Mouse (Mus musculus): Measurements from ENCODE around the gene Apob. TPM values are rescaled to one million over a fixed set of nuclear protein-coding genes. Genes with fewer than 3 reads are reported as not detected.
"Not testable (repeated sequence)": the region's sequence is repeated elsewhere in the genome, so short reads cannot be mapped to it uniquely, and the experiment has no call there.

The Apob gene
- polyA plus RNA-seq, 1 experiment from 2014 or later, result 0.25 TPM

- Histone ChIP-seq H3K4me1 (ENCODE audit: control insufficient read depth, insufficient read depth, low read length) (peaks cover 2% of the 10 kb centered on the region), H3K4me2 (ENCODE audit: low read depth, severe bottlenecking) (no peak overlapping the region), H3K9ac (ENCODE audit: low read length) (no peak overlapping the region), H3K9me3 (ENCODE audit: control insufficient read depth, low read length) (no peaks in the 10 kb centered on the region), H3K36me3 (ENCODE audit: control insufficient read depth, insufficient read depth, low read length) (no peaks in the 10 kb centered on the region), H3K27me3 (ENCODE audit: control insufficient read depth, insufficient read depth, low read length) (no peaks in the 10 kb centered on the region; the same call in 1 of the 2 replicates), H3K27ac (replicated peaks; ENCODE audit: low read depth, low read length) (no peak overlapping the region), H3K4me3 (ENCODE audit: low read depth, low read length) (no peak overlapping the region)
- ATAC-seq (ENCODE audit: insufficient number of reproducible peaks, low FRiP score, low TSS enrichment, low read depth) (no peak), DNase-seq (ENCODE audit: low spot score) (no peak)
- 89% methylated on average over 7 of the region's 7 CpGs for WGBS
Measured at GRCm38 (mm10) chr12:8029520-8029919, 52.1 kb downstream of the Apob start.

- DNase-seq (ENCODE audit: low spot score) (no peak), ATAC-seq (ENCODE audit: insufficient number of reproducible peaks, low FRiP score, low TSS enrichment, low read depth) (no peak)
- Histone ChIP-seq H3K9ac (ENCODE audit: low read length) (no peak overlapping the region), H3K4me1 (ENCODE audit: control insufficient read depth, insufficient read depth, low read length) (peaks cover 2% of the 10 kb centered on the region), H3K36me3 (ENCODE audit: control insufficient read depth, insufficient read depth, low read length) (no peaks in the 10 kb centered on the region), H3K9me3 (ENCODE audit: control insufficient read depth, low read length) (no peaks in the 10 kb centered on the region), H3K27me3 (ENCODE audit: control insufficient read depth, insufficient read depth, low read length) (no peaks in the 10 kb centered on the region; the same call in 1 of the 2 replicates), H3K4me2 (ENCODE audit: low read depth, severe bottlenecking) (no peak overlapping the region), H3K4me3 (ENCODE audit: low read depth, low read length) (no peak overlapping the region), H3K27ac (replicated peaks; ENCODE audit: low read depth, low read length) (no peak overlapping the region)
- 19% methylated on average over 2 of the region's 2 CpGs for WGBS
Measured at GRCm38 (mm10) chr12:8030057-8030456, 52.6 kb downstream of the Apob start.

- not testable (repeated sequence) for ATAC-seq (ENCODE audit: insufficient number of reproducible peaks, low FRiP score, low TSS enrichment, low read depth); H3K27me3 ChIP-seq (ENCODE audit: control insufficient read depth, insufficient read depth, low read length)
Measured at GRCm38 (mm10) chr12:8031169-8031568, 53.7 kb downstream of the Apob start.

GRCm38 (mm10) chr12:8031595-8032358 lies 54.3 kb downstream of the Apob start:
- ATAC-seq (ENCODE audit: insufficient number of reproducible peaks, low FRiP score, low TSS enrichment, low read depth) (peak; percentile 77), DNase-seq (ENCODE audit: low spot score) (peak; percentile 54)
- H3K9me3 ChIP-seq (ENCODE audit: control insufficient read depth, low read length), result no peaks in the 10 kb centered on the region
- no peaks in the 10 kb centered on the region; the same call in 1 of the 2 replicates for H3K27me3 ChIP-seq (ENCODE audit: control insufficient read depth, insufficient read depth, low read length)
- no peaks in the 10 kb centered on the region for H3K36me3 ChIP-seq (ENCODE audit: control insufficient read depth, insufficient read depth, low read length)
- no peak overlapping the region for H3K4me3 ChIP-seq (ENCODE audit: low read depth, low read length)
- no peak overlapping the region for H3K27ac ChIP-seq (replicated peaks; ENCODE audit: low read depth, low read length)
- H3K4me2 ChIP-seq (ENCODE audit: low read depth, severe bottlenecking), result no peak overlapping the region
- WGBS, result 26% methylated on average over 14 of the region's 14 CpGs
- peaks cover 2% of the 10 kb centered on the region for H3K4me1 ChIP-seq (ENCODE audit: control insufficient read depth, insufficient read depth, low read length)
- no peak overlapping the region for H3K9ac ChIP-seq (ENCODE audit: low read length)

More at GRCm38 (mm10) chr12:8031169-8031568, 53.7 kb downstream of the Apob start:
- not testable (repeated sequence) for H3K4me1 ChIP-seq (ENCODE audit: control insufficient read depth, insufficient read depth, low read length); H3K4me2 ChIP-seq (ENCODE audit: low read depth, severe bottlenecking); H3K9me3 ChIP-seq (ENCODE audit: control insufficient read depth, low read length); H3K9ac ChIP-seq (ENCODE audit: low read length); H3K27ac ChIP-seq (replicated peaks; ENCODE audit: low read depth, low read length); H3K4me3 ChIP-seq (ENCODE audit: low read depth, low read length); H3K36me3 ChIP-seq (ENCODE audit: control insufficient read depth, insufficient read depth, low read length); DNase-seq (ENCODE audit: low spot score)
- WGBS, result 89% methylated on average over 1 of the region's 1 CpGs

DNA sequence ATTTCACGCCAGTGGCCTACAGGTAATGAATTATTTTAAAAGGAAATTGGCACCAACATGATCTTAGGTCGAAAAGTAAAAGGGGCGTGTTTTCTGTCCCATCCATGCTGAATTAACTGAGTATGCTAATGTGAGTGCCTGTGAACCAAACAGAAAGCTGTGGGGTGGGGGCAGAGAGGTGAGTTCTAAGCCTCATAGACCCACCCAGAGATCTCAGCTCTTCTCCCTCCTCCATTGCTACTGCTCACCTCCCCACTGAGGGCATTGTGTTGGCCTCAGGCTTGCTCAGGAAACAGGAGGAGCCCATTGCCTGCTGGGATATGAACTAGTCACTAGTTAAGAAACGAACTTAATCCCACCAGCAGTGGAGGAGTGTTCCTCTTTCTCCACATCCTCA lies 54.9 kb downstream of the Apob start:
- H3K27ac ChIP-seq (replicated peaks; ENCODE audit: low read depth, low read length), result no peak overlapping the region
- no peak overlapping the region for H3K4me3 ChIP-seq (ENCODE audit: low read depth, low read length)
- no peaks in the 10 kb centered on the region for H3K36me3 ChIP-seq (ENCODE audit: control insufficient read depth, insufficient read depth, low read length)
- peaks cover 2% of the 10 kb centered on the region for H3K4me1 ChIP-seq (ENCODE audit: control insufficient read depth, insufficient read depth, low read length)
- H3K27me3 ChIP-seq (ENCODE audit: control insufficient read depth, insufficient read depth, low read length), result no peaks in the 10 kb centered on the region; the same call in 1 of the 2 replicates
- no peaks in the 10 kb centered on the region for H3K9me3 ChIP-seq (ENCODE audit: control insufficient read depth, low read length)
- H3K9ac ChIP-seq (ENCODE audit: low read length), result no peak overlapping the region
- DNase-seq (ENCODE audit: low spot score) (no peak), ATAC-seq (ENCODE audit: insufficient number of reproducible peaks, low FRiP score, low TSS enrichment, low read depth) (peak; percentile 44; the same call in 1 of the 2 replicates)
- no peak overlapping the region for H3K4me2 ChIP-seq (ENCODE audit: low read depth, severe bottlenecking)
- WGBS, result 26% methylated on average over 4 of the region's 4 CpGs

- H3K27me3 ChIP-seq (ENCODE audit: control insufficient read depth, insufficient read depth, low read length), result no peaks in the 10 kb centered on the region
- H3K4me2 ChIP-seq (ENCODE audit: low read depth, severe bottlenecking), result no peak overlapping the region
- 86% methylated on average over 3 of the region's 3 CpGs for WGBS
- H3K36me3 ChIP-seq (ENCODE audit: control insufficient read depth, insufficient read depth, low read length), result no peaks in the 10 kb centered on the region
- H3K4me3 ChIP-seq (ENCODE audit: low read depth, low read length), result no peak overlapping the region
- H3K27ac ChIP-seq (replicated peaks; ENCODE audit: low read depth, low read length), result no peak overlapping the region
- no peaks in the 10 kb centered on the region for H3K9me3 ChIP-seq (ENCODE audit: control insufficient read depth, low read length)
- DNase-seq (ENCODE audit: low spot score) (no peak), ATAC-seq (ENCODE audit: insufficient number of reproducible peaks, low FRiP score, low TSS enrichment, low read depth) (no peak)
- H3K4me1 ChIP-seq (ENCODE audit: control insufficient read depth, insufficient read depth, low read length), result no peaks in the 10 kb centered on the region
- no peak overlapping the region for H3K9ac ChIP-seq (ENCODE audit: low read length)
Measured at GRCm38 (mm10) chr12:8038081-8038730, 60.8 kb downstream of the Apob start.

DNA sequence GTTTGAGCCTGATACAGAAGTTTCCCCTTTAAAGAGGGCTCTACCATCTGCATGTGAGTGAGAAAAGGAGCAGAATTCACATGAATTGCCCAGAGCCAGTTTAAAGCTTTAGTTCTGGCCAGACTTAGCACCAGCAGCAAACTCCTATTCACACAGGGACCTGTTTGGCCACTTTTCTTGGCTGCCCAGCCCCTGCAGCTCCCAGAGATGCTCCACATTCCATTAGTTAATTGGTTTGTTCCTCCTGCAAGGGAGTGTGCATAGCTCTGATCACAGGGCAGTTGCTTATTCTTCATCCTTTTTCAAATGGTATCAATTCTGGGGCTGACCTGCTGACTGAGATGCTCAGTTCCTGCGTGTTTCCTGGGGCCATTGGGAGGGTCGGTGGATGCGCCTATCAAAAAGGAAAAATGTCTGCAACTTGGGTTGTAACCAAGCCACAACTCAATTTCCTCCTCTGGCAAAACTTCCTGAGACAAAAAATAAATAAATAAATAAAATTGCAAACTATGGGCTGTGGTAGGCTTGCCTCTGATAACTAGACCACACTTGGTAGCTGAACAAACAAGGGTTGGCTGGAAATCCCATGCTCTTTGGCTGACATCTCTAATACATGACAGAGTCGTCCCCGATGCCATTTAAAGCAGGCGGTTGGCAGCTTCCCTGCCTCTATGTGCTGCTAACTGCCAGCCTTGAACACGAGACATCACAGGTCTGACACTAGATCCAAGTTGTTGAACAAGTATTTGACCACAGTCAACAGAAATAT lies 65.4 kb downstream of the Apob start:
- DNase-seq (ENCODE audit: low spot score) (no peak), ATAC-seq (ENCODE audit: insufficient number of reproducible peaks, low FRiP score, low TSS enrichment, low read depth) (no peak)
- WGBS, result 82% methylated on average over 7 of the region's 7 CpGs
- Histone ChIP-seq H3K9ac (ENCODE audit: low read length) (no peak overlapping the region), H3K4me1 (ENCODE audit: control insufficient read depth, insufficient read depth, low read length) (no peaks in the 10 kb centered on the region), H3K4me3 (ENCODE audit: low read depth, low read length) (no peak overlapping the region), H3K9me3 (ENCODE audit: control insufficient read depth, low read length) (no peaks in the 10 kb centered on the region), H3K36me3 (ENCODE audit: control insufficient read depth, insufficient read depth, low read length) (no peaks in the 10 kb centered on the region), H3K27ac (replicated peaks; ENCODE audit: low read depth, low read length) (no peak overlapping the region), H3K27me3 (ENCODE audit: control insufficient read depth, insufficient read depth, low read length) (no peaks in the 10 kb centered on the region), H3K4me2 (ENCODE audit: low read depth, severe bottlenecking) (no peak overlapping the region)

DNA sequence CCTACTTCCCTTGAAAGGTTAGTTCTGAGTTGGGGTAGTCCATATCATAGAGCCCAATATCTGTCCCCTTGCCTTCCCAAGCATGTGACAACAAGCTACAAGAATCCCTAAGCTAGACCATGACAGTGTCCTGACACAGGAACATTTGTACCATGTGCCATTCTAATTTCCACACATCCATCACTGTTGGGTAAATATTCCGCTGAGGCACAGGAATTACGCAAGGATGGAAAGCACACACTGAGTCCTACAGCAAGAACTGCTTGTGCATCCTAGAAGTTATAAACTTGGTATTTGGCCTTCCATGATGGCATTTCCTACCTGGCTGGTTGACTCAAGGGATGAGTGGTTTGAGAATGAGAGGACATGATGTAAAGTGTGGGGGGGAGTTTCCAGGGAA lies 69.6 kb downstream of the Apob start:
- ATAC-seq (ENCODE audit: insufficient number of reproducible peaks, low FRiP score, low TSS enrichment, low read depth), result no peak
- no peak overlapping the region for H3K4me3 ChIP-seq (ENCODE audit: low read depth, low read length)
- H3K27ac ChIP-seq (replicated peaks; ENCODE audit: low read depth, low read length), result no peak overlapping the region
- H3K4me1 ChIP-seq (ENCODE audit: control insufficient read depth, insufficient read depth, low read length), result no peaks in the 10 kb centered on the region
- no peak overlapping the region for H3K4me2 ChIP-seq (ENCODE audit: low read depth, severe bottlenecking)
- no peaks in the 10 kb centered on the region for H3K36me3 ChIP-seq (ENCODE audit: control insufficient read depth, insufficient read depth, low read length)
- DNase-seq (ENCODE audit: low spot score), result no peak
- no peak overlapping the region for H3K9ac ChIP-seq (ENCODE audit: low read length)
- H3K9me3 ChIP-seq (ENCODE audit: control insufficient read depth, low read length), result no peaks in the 10 kb centered on the region
- WGBS, result 97% methylated on average over 2 of the region's 2 CpGs
- H3K27me3 ChIP-seq (ENCODE audit: control insufficient read depth, insufficient read depth, low read length), result no peaks in the 10 kb centered on the region

All from limb, embryonic 11.5 days (tissue).